Mouse (Mus musculus) megakaryocyte-erythroid progenitor cell, adult 5 weeks (primary cell): ENCODE results near the gene Rapsn. TPM values are rescaled to one million over a fixed set of nuclear protein-coding genes. Genes with fewer than 3 reads are reported as not detected.

ENCODE experiments used
- polyA plus RNA-seq: library from polyadenylated mRNA; stranded (reverse); fragments of >175 nt; gene quantifications from 2 replicates; pipeline ENCODE4 v1.2.3, GENCODE M21; 2012

The Rapsn gene
- polyA plus RNA-seq: 7.6 and 9.6 TPM in 2 replicates

GRCm38 (mm10) chr2:91035385-91035784, at the start of gene Rapsn:
Gene Rapsn, plus strand, starts transcription at chr2:91035620.

GRCm38 (mm10) chr2:91053934-91054382, 18.5 kb downstream of the Rapsn start, which contains the start of gene Psmc3:
Gene Psmc3, plus strand, starts transcription at chr2:91054009.

GRCm38 (mm10) chr2:91070076-91070800, 34.8 kb downstream of the Rapsn start, which contains the start of gene Slc39a13:
Gene Slc39a13, minus strand, starts transcription at chr2:91070417.

GRCm38 (mm10) chr2:91081775-91082695, 46.6 kb downstream of the Rapsn start, which contains the start of gene Spi1:
Gene Spi1, plus strand, starts transcription at chr2:91082390.

Other genes starting within 250 kb of the Rapsn start
- gene Mtch2, start 188.5 kb upstream of the Rapsn start, polyA plus RNA-seq: 10.5 and 11.1 TPM in 2 replicates
- 0.76 and 0.90 TPM in 2 replicates for gene C1qtnf4, start 149.8 kb upstream of the Rapsn start, polyA plus RNA-seq
- 4.5 and 5.1 TPM in 2 replicates for gene Kbtbd4, start 130.9 kb upstream of the Rapsn start, polyA plus RNA-seq
- gene Ndufs3, start 130.8 kb upstream of the Rapsn start, polyA plus RNA-seq: 86.6 and 88.4 TPM in 2 replicates
- gene Celf1, start 95.2 kb upstream of the Rapsn start, polyA plus RNA-seq: 20.7 and 38.0 TPM in 2 replicates
- 156 and 164 TPM in 2 replicates for gene Psmc3, start 18.4 kb downstream of the Rapsn start, polyA plus RNA-seq
- gene Slc39a13, start 34.8 kb downstream of the Rapsn start, polyA plus RNA-seq: 22.1 and 22.9 TPM in 2 replicates
- gene Spi1, start 46.8 kb downstream of the Rapsn start, polyA plus RNA-seq: 314 and 409 TPM in 2 replicates
- gene Mybpc3, start 82.5 kb downstream of the Rapsn start, polyA plus RNA-seq: 0.21 and 0.42 TPM in 2 replicates
- gene Madd, start 148.2 kb downstream of the Rapsn start, polyA plus RNA-seq: 20.5 and 24.3 TPM in 2 replicates
- gene Nr1h3, start 167.2 kb downstream of the Rapsn start, polyA plus RNA-seq: 1.9 TPM in 2 replicates
- 4.7 and 4.9 TPM in 2 replicates for gene Acp2, start 167.3 kb downstream of the Rapsn start, polyA plus RNA-seq
- 0.94 and 1.8 TPM in 2 replicates for gene Ddb2, start 201.4 kb downstream of the Rapsn start, polyA plus RNA-seq
- 0.18 and 0.63 TPM in 2 replicates for gene Pacsin3, start 220.3 kb downstream of the Rapsn start, polyA plus RNA-seq
- 41.2 and 43.3 TPM in 2 replicates for gene Arfgap2, start 229.4 kb downstream of the Rapsn start, polyA plus RNA-seq